Mouse (Mus musculus) ES-E14 (cell line): ENCODE measurements around the gene Rbfox2.

Experiments
- CHD2 ChIP-seq: IDR thresholded peaks from 2 replicates; pipeline ENCODE4 v1.6.1; 2014; ENCODE audit warnings: mild to moderate bottlenecking, low read depth, low read length, inconsistent platforms
- MAFK ChIP-seq: IDR thresholded peaks from 2 replicates; pipeline ENCODE4 v1.6.1; 2014; ENCODE audit warnings: mild to moderate bottlenecking, low read depth, low read length, inconsistent platforms; ENCODE audit not compliant: insufficient read depth
- ZC3H11A ChIP-seq: IDR thresholded peaks from 2 replicates; pipeline ENCODE4 v1.6.1; 2012; ENCODE audit warnings: low read depth, mild to moderate bottlenecking, inconsistent platforms, low read length, borderline replicate concordance
- ZNF384 ChIP-seq: IDR thresholded peaks from 2 replicates; pipeline ENCODE4 v1.6.1; 2012; ENCODE audit warnings: low read depth, low read length, inconsistent platforms

GRCm38 (mm10) chr15:77276300-77276699 is 30.5 kb downstream of the Rbfox2 start:
- TF ChIP-seq ZC3H11A, result no peak
- no peak for TF ChIP-seq CHD2
- TF ChIP-seq ZNF384, result no peak
- no peak for TF ChIP-seq MAFK
